Mouse (Mus musculus): Measurements from ENCODE around the gene Gm21833. TPM values are rescaled to one million over a fixed set of nuclear protein-coding genes. Genes with fewer than 3 reads are reported as not detected.
"Not testable (repeated sequence)": the region's sequence is repeated elsewhere in the genome, so short reads cannot be mapped to it uniquely, and the experiment has no call there.

Gm21833 gene
- not detected in 2 replicates for polyA plus RNA-seq (2014; fragmentation: Nextera tagmentation; extraction: Ambion mirVana)

DNA sequence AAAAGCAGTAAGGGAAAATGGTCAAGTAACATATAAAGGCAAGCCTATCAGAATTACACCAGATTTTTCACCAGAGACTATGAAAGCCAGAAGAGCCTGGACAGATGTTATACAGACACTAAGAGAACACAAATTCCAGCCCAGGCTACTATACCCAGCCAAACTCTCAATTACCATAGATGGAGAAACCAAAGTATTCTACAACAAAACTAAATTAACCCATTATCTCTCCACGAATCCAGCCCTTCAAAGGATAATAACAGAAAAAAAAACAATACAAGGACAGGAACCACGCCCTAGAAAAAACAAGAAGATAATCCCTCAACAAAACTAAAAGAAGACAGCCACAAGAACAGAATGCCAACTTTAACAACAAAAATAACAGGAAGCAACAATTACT, at the start of gene Gm21833:
TSS of gene Gm21833 (plus strand) at position 301 of the 400 bp plus-strand sequence.
- H3K27ac ChIP-seq (ENCODE audit: low read length); ATAC-seq (ENCODE audit: insufficient number of reproducible peaks, insufficient read depth, low FRiP score, low read depth); H3K4me1 ChIP-seq (ENCODE audit: control insufficient read depth, insufficient read depth, low read length); H3K9ac ChIP-seq (replicated peaks; ENCODE audit: low read depth, low read length); H3K4me2 ChIP-seq (replicated peaks; ENCODE audit: low read depth, low read length); H3K36me3 ChIP-seq (ENCODE audit: control insufficient read depth, insufficient read depth, low read length); H3K4me3 ChIP-seq (ENCODE audit: low read depth, low read length); H3K9me3 ChIP-seq (ENCODE audit: control insufficient read depth, low read depth, low read length); H3K27me3 ChIP-seq (ENCODE audit: control insufficient read depth, insufficient read depth, low read length): not testable (repeated sequence)
- WGBS, result 82% methylated on average over 2 of the region's 2 CpGs

DNA sequence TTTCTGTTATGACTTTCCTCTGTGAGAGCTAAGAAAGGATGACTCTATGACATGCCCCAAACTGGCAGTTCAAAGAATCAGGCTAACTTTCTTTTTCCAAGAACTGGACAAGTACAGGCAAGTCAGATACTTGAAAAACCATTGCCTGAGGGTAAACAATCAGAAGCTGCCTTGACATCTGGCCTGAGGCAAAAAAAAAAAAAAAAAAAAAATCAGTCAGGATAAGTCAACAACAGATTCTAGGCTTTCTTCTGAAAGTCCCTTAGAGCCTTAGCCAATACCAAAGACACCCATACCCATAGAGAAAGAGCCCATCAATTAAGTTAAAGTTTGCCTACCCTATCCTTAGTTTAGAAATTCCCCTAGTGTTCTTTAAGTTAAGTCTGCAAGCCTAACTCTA, 38.7 kb upstream of the Gm21833 start:
- H3K4me2 ChIP-seq (replicated peaks; ENCODE audit: low read depth, low read length), result no peak overlapping the region
- no peak for ATAC-seq (ENCODE audit: insufficient number of reproducible peaks, insufficient read depth, low FRiP score, low read depth)

DNA sequence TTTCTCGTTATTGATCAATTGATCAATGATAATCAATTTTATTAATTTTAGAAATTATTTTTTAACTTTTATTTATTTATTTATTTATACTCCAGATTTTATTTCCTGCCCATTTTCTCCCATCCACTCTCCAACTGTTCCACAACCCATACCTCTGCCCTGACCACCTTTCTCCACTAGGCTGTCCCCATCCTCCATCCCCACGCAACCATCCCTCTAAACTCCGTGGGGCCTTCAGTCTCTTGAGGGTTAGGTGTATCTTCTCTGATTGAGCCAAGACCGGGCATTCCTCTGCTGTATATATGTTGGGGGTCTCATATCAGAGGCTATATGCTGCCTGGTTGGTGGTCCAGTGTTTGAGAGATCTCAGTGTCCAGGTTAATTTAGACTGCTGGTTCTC, 31.7 kb upstream of the Gm21833 start:
- no peak overlapping the region for H3K4me2 ChIP-seq (replicated peaks; ENCODE audit: low read depth, low read length)

More for the DNA sequence above, 38.7 kb upstream of the Gm21833 start:
- Histone ChIP-seq H3K9ac (replicated peaks; ENCODE audit: low read depth, low read length) (no peak overlapping the region), H3K9me3 (ENCODE audit: control insufficient read depth, low read depth, low read length) (no peaks in the 10 kb centered on the region), H3K27ac (ENCODE audit: low read length) (no peak overlapping the region), H3K36me3 (ENCODE audit: control insufficient read depth, insufficient read depth, low read length) (no peaks in the 10 kb centered on the region), H3K4me3 (ENCODE audit: low read depth, low read length) (no peak overlapping the region), H3K27me3 (ENCODE audit: control insufficient read depth, insufficient read depth, low read length) (no peaks in the 10 kb centered on the region), H3K4me1 (ENCODE audit: control insufficient read depth, insufficient read depth, low read length) (no peaks in the 10 kb centered on the region)

DNA sequence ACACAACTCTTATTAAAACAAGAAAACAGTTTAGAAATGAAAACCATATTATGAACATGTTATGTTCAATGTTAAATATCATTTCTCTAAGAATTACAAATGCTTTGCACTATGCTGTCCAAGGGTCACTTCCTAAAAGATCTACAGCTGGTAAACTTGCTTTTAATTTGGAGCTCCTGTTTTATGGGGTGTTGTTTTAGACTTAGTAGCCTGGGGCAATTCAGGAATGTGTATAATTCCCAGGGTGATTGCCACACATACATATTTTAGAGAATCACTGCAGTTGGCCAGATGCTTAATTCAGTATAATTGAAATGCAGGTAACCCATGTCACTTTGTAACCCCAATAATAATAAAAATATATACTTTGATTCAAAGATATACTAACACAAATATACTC, 12.9 kb upstream of the Gm21833 start:
- no peaks in the 10 kb centered on the region for H3K27me3 ChIP-seq (ENCODE audit: control insufficient read depth, insufficient read depth, low read length)
- H3K4me2 ChIP-seq (replicated peaks; ENCODE audit: low read depth, low read length), result no peak overlapping the region
- ATAC-seq (ENCODE audit: insufficient number of reproducible peaks, insufficient read depth, low FRiP score, low read depth), result no peak
- H3K4me1 ChIP-seq (ENCODE audit: control insufficient read depth, insufficient read depth, low read length), result no peaks in the 10 kb centered on the region
- H3K9me3 ChIP-seq (ENCODE audit: control insufficient read depth, low read depth, low read length), result no peaks in the 10 kb centered on the region
- H3K27ac ChIP-seq (ENCODE audit: low read length), result no peak overlapping the region
- H3K36me3 ChIP-seq (ENCODE audit: control insufficient read depth, insufficient read depth, low read length), result no peaks in the 10 kb centered on the region
- H3K9ac ChIP-seq (replicated peaks; ENCODE audit: low read depth, low read length), result no peak overlapping the region
- no peak overlapping the region for H3K4me3 ChIP-seq (ENCODE audit: low read depth, low read length)

More for the DNA sequence above, 31.7 kb upstream of the Gm21833 start:
- 91% methylated on average over 4 of the region's 4 CpGs for WGBS
- Histone ChIP-seq H3K27ac (ENCODE audit: low read length) (no peak overlapping the region), H3K4me1 (ENCODE audit: control insufficient read depth, insufficient read depth, low read length) (no peaks in the 10 kb centered on the region), H3K27me3 (ENCODE audit: control insufficient read depth, insufficient read depth, low read length) (no peaks in the 10 kb centered on the region), H3K4me3 (ENCODE audit: low read depth, low read length) (no peak overlapping the region), H3K9ac (replicated peaks; ENCODE audit: low read depth, low read length) (no peak overlapping the region), H3K36me3 (ENCODE audit: control insufficient read depth, insufficient read depth, low read length) (no peaks in the 10 kb centered on the region), H3K9me3 (ENCODE audit: control insufficient read depth, low read depth, low read length) (no peaks in the 10 kb centered on the region)
- no peak for ATAC-seq (ENCODE audit: insufficient number of reproducible peaks, insufficient read depth, low FRiP score, low read depth)

DNA sequence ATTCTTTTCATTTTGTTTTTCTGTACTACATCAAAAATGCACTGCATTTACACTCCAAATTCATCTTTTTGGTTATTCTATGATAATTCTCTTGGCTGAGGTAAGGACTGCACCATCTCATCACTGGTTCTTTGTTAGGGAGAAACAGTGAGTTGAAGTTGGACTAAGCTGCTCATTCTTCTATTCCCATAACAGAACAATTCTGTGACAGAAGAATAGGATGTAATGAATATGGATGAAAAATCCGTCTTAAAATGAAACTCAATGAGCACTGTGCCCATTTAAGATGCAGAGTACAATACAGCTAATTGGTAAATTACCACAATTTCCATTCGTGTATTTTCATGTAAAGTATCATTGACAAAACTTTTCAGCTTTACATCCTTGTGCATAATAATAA, 11.6 kb upstream of the Gm21833 start:
- H3K4me2 ChIP-seq (replicated peaks; ENCODE audit: low read depth, low read length), result no peak overlapping the region
- H3K9me3 ChIP-seq (ENCODE audit: control insufficient read depth, low read depth, low read length), result no peaks in the 10 kb centered on the region
- no peaks in the 10 kb centered on the region for H3K36me3 ChIP-seq (ENCODE audit: control insufficient read depth, insufficient read depth, low read length)
- no peaks in the 10 kb centered on the region for H3K27me3 ChIP-seq (ENCODE audit: control insufficient read depth, insufficient read depth, low read length)
- no peak overlapping the region for H3K4me3 ChIP-seq (ENCODE audit: low read depth, low read length)
- no peak overlapping the region for H3K27ac ChIP-seq (ENCODE audit: low read length)
- no peaks in the 10 kb centered on the region for H3K4me1 ChIP-seq (ENCODE audit: control insufficient read depth, insufficient read depth, low read length)
- no peak overlapping the region for H3K9ac ChIP-seq (replicated peaks; ENCODE audit: low read depth, low read length)
- no peak for ATAC-seq (ENCODE audit: insufficient number of reproducible peaks, insufficient read depth, low FRiP score, low read depth)
- WGBS, result 71% methylated on average over 2 of the region's 2 CpGs

DNA sequence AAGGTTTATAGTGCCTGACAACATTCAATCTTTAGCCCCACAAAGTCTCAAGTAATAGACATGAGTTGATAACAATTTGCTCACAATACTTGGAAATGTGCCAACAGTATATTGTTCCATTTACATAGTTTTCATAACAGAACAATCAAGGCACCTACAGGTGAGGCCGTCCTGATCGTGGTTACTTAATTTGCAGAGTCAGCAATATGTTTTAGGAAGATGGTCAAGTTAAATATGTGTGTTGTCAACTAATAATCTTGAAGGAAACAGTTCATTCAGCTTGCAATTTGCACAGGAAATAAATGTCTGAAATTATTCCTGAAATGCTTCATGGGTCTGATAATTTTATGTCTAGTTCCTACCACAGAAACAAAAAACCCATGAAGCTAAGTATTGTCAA, 27.6 kb downstream of the Gm21833 start:
- ATAC-seq (ENCODE audit: insufficient number of reproducible peaks, insufficient read depth, low FRiP score, low read depth), result no peak
- Histone ChIP-seq H3K4me1 (ENCODE audit: control insufficient read depth, insufficient read depth, low read length) (no peaks in the 10 kb centered on the region), H3K9ac (replicated peaks; ENCODE audit: low read depth, low read length) (no peak overlapping the region), H3K27me3 (ENCODE audit: control insufficient read depth, insufficient read depth, low read length) (no peaks in the 10 kb centered on the region), H3K4me3 (ENCODE audit: low read depth, low read length) (no peak overlapping the region), H3K4me2 (replicated peaks; ENCODE audit: low read depth, low read length) (no peak overlapping the region), H3K36me3 (ENCODE audit: control insufficient read depth, insufficient read depth, low read length) (no peaks in the 10 kb centered on the region), H3K27ac (ENCODE audit: low read length) (no peak overlapping the region), H3K9me3 (ENCODE audit: control insufficient read depth, low read depth, low read length) (no peaks in the 10 kb centered on the region)
- 76% methylated on average over 2 of the region's 2 CpGs for WGBS

DNA sequence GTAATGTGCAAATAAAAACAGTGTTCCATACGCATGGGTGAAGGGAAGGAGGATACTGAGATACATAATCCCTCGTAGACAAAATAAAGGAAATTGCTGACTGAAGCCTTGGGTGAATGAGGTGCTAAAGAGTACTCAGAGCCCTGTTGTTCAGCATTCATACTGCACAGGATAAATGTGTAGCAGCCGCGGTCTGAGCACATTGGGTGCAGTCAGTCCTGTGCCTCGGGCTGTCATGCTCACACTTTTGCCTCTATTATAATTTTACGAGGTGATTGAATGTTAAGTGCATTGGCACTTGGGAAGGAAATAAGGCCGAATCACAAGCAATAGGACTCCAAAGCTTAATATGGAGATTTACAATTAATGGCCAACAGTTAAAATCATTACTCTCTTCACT, 36.4 kb downstream of the Gm21833 start:
- 85% methylated on average over 7 of the region's 7 CpGs for WGBS
- Histone ChIP-seq H3K27me3 (ENCODE audit: control insufficient read depth, insufficient read depth, low read length) (no peaks in the 10 kb centered on the region), H3K9me3 (ENCODE audit: control insufficient read depth, low read depth, low read length) (no peaks in the 10 kb centered on the region), H3K9ac (replicated peaks; ENCODE audit: low read depth, low read length) (no peak overlapping the region), H3K4me3 (ENCODE audit: low read depth, low read length) (no peak overlapping the region), H3K36me3 (ENCODE audit: control insufficient read depth, insufficient read depth, low read length) (no peaks in the 10 kb centered on the region), H3K27ac (ENCODE audit: low read length) (no peak overlapping the region), H3K4me1 (ENCODE audit: control insufficient read depth, insufficient read depth, low read length) (no peaks in the 10 kb centered on the region), H3K4me2 (replicated peaks; ENCODE audit: low read depth, low read length) (no peak overlapping the region)
- no peak for ATAC-seq (ENCODE audit: insufficient number of reproducible peaks, insufficient read depth, low FRiP score, low read depth)

Measured in stomach, embryonic 14.5 days (tissue).